Mouse (Mus musculus) MN1 (cell line): ENCODE data around the gene Rpn1.
A peak's percentile ranks its signal among the peaks of the same experiment; 100 is the strongest.
"Not testable (repeated sequence)": the region's sequence is repeated elsewhere in the genome, so short reads cannot be mapped to it uniquely, and the experiment has no call there.

Experiments
- DNase-seq: peaks from one replicate; pipeline ENCODE4 v3.0.0-alpha.2; 2016; ENCODE audit warnings: low spot score

Rpn1 gene

GRCm38 (mm10) chr6:88121781-88122180 lies 37.5 kb downstream of the Rpn1 start:
- no peak for DNase-seq

- DNase-seq, result peak; percentile 50
These were observed 39.0 kb downstream of the Rpn1 start for GRCm38 (mm10) chr6:88123150-88123857.

- peak; percentile 86 for DNase-seq
These were observed 39.6 kb downstream of the Rpn1 start for GRCm38 (mm10) chr6:88123858-88124261.

GRCm38 (mm10) chr6:88124551-88124950 lies 40.3 kb downstream of the Rpn1 start:
- no peak for DNase-seq

- DNase-seq, result not testable (repeated sequence)
These were observed 41.5 kb downstream of the Rpn1 start for GRCm38 (mm10) chr6:88125815-88126214.

GRCm38 (mm10) chr6:88131521-88131920 lies 47.2 kb downstream of the Rpn1 start:
- no peak for DNase-seq

- DNase-seq, result peak; percentile 47
These were observed 47.8 kb downstream of the Rpn1 start for GRCm38 (mm10) chr6:88132051-88132450.

- no peak for DNase-seq
These were observed 48.8 kb downstream of the Rpn1 start for GRCm38 (mm10) chr6:88133061-88133460.

- no peak for DNase-seq
These were observed 49.6 kb downstream of the Rpn1 start for GRCm38 (mm10) chr6:88133878-88134277.

GRCm38 (mm10) chr6:88136201-88136631 lies 51.9 kb downstream of the Rpn1 start:
- DNase-seq, result peak; percentile 72

- no peak for DNase-seq
These were observed 54.2 kb downstream of the Rpn1 start for GRCm38 (mm10) chr6:88138485-88138884.

- no peak for DNase-seq
These were observed 56.0 kb downstream of the Rpn1 start for GRCm38 (mm10) chr6:88140264-88140663.

- DNase-seq, result no peak
These were observed 61.5 kb downstream of the Rpn1 start for GRCm38 (mm10) chr6:88145793-88146192.

- DNase-seq, result no peak
These were observed 62.3 kb downstream of the Rpn1 start for GRCm38 (mm10) chr6:88146576-88146975.

GRCm38 (mm10) chr6:88147411-88148003 lies 63.2 kb downstream of the Rpn1 start:
- DNase-seq, result peak; percentile 68

GRCm38 (mm10) chr6:88151335-88151734 lies 67.1 kb downstream of the Rpn1 start:
- DNase-seq, result no peak

GRCm38 (mm10) chr6:88152127-88152705 lies 67.9 kb downstream of the Rpn1 start:
- no peak for DNase-seq

GRCm38 (mm10) chr6:88152979-88153378 lies 68.7 kb downstream of the Rpn1 start:
- DNase-seq, result no peak
